Mouse (Mus musculus): Measurements from ENCODE around the gene Tmem176b.

Tmem176b gene

GRCm38 (mm10) chr6:48785601-48786000 lies 55.7 kb downstream of the Tmem176b start:
- no peak for DNase-seq

GRCm38 (mm10) chr6:48785189-48785588 lies 56.1 kb downstream of the Tmem176b start:
- DNase-seq: no peak

- no peak for DNase-seq
These were observed 56.9 kb downstream of the Tmem176b start for GRCm38 (mm10) chr6:48784406-48784805.
